Mouse (Mus musculus) neural tube, embryonic 14.5 days (tissue): ENCODE data around the gene Spire2. TPM values are rescaled to one million over a fixed set of nuclear protein-coding genes. Genes with fewer than 3 reads are reported as not detected.
"Not testable (repeated sequence)": the region's sequence is repeated elsewhere in the genome, so short reads cannot be mapped to it uniquely, and the experiment has no call there.

Source experiments
- ATAC-seq: fragments of 200-750 bp; cut with Nextera tagmentation; 2 replicates; pipeline ENCODE4 v1.8.0; 2017; ENCODE audit warnings: low read depth, mild to moderate bottlenecking, moderate TSS enrichment, moderate library complexity
- H3K27ac ChIP-seq: fragments of 300-500 bp; sonication (generic); 2 replicates; pipeline ENCODE4 v1.5.1; 2014; ENCODE audit warnings: low read depth, mild to moderate bottlenecking, control low read depth, low read length, moderate library complexity, mixed read lengths
- H3K27me3 ChIP-seq: fragments of 300-500 bp; sonication (generic); 2 replicates; pipeline ENCODE4 v1.6.1; 2014; ENCODE audit warnings: low read length; ENCODE audit not compliant: control insufficient read depth, insufficient read depth
- H3K36me3 ChIP-seq: fragments of 300-500 bp; sonication (generic); 2 replicates; pipeline ENCODE4 v1.6.1; 2014; ENCODE audit warnings: low read length, mixed read lengths; ENCODE audit not compliant: control insufficient read depth, insufficient read depth
- H3K4me1 ChIP-seq: fragments of 300-500 bp; sonication (generic); 2 replicates; pipeline ENCODE4 v1.6.1; 2014; ENCODE audit warnings: low read length; ENCODE audit not compliant: control insufficient read depth, insufficient read depth
- H3K4me2 ChIP-seq: fragments of 300-500 bp; sonication (generic); 2 replicates; pipeline ENCODE4 v1.6.1; 2014; ENCODE audit warnings: mild to moderate bottlenecking, low read depth, low read length, control low read depth
- H3K4me3 ChIP-seq: fragments of 300-500 bp; sonication (generic); 2 replicates; pipeline ENCODE4 v1.5.1; 2014; ENCODE audit warnings: low read depth, low read length, control low read depth, mixed read lengths
- H3K9ac ChIP-seq: fragments of 300-500 bp; sonication (generic); replicated peaks from 2 replicates; pipeline ENCODE4 v1.6.1; 2014; ENCODE audit warnings: low read depth, mild to moderate bottlenecking, control low read depth, low read length, mixed read lengths
- H3K9me3 ChIP-seq: fragments of 300-500 bp; sonication (generic); 2 replicates; pipeline ENCODE4 v1.6.1; 2016; ENCODE audit warnings: low read length; ENCODE audit not compliant: control insufficient read depth
- WGBS: fragments of 180-500 bp; shearing (Covaris S2); extraction: QIAGEN DNeasy Blood & Tissue Kit; methylation state at CpG from one replicate; pipeline ENCODE4 v1.1.7; 2014; 5-methylcytosine and 5-hydroxymethylcytosine counted together
- polyA plus RNA-seq: library from polyadenylated mRNA; unstranded; fragments of >200 nt; fragmentation: Nextera tagmentation; extraction: Ambion mirVana; gene quantifications from 2 replicates; pipeline ENCODE4 v1.2.1, GENCODE M21; 2014

The Spire2 gene
- polyA plus RNA-seq = 34.9 and 36.9 TPM in 2 replicates

DNA sequence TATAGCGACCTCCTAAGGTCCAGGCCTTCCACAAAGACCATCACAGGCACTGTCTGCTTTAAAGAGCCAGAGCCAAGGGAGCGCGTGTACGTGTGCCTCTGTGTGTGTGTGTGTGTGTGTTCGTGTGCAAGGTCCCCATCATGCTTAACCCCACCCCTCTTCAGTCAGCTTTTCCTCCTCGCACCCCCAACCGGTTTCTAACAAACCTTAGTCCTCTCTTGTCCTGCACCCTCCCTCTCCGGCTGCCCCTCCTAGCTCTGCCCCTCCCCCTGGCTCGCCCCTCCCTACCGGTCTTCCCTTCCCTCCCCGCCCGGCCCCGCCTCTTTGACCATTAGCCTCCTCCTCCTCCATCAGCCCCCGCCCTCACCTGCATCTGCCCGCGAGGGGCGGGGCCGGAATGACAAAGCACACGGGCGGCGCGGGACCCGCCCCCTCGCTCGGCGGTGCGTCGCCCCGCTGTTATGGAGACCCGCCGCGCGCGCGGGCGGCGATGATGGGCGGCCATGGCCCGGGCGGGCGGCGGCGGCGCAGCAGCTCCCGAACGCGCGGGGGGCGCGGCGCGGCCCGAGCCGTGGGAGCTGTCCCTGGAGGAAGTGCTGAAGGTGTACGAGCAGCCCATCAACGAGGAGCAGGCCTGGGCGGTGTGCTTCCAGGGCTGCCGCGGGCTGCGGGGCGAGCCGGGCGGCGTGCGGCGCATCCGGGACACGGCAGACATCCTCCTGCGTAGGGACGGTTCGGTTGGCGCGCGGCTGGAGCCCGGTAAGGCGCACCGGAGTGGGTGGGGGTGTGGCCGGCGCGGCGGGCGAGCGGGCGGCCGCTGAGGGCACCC, at the start of gene Spire2:
Spire2 (plus strand) TSS at position 452 of the 829 bp plus-strand sequence.
- Histone ChIP-seq H3K9ac (peak within 1 kb of the TSS; percentile 89), H3K4me3 (peak within 1 kb of the TSS; percentile 82), H3K4me1 (peaks cover 16% of the 10 kb centered on the region), H3K36me3 (no peaks in the 10 kb centered on the region), H3K27ac (peak within 1 kb of the TSS; percentile 95), H3K27me3 (no peaks in the 10 kb centered on the region), H3K4me2 (peak within 1 kb of the TSS; percentile 82), H3K9me3 (no peaks in the 10 kb centered on the region)
- under 1% methylated on average over 61 of the region's 85 CpGs for WGBS
- ATAC-seq = peak; percentile 88

DNA sequence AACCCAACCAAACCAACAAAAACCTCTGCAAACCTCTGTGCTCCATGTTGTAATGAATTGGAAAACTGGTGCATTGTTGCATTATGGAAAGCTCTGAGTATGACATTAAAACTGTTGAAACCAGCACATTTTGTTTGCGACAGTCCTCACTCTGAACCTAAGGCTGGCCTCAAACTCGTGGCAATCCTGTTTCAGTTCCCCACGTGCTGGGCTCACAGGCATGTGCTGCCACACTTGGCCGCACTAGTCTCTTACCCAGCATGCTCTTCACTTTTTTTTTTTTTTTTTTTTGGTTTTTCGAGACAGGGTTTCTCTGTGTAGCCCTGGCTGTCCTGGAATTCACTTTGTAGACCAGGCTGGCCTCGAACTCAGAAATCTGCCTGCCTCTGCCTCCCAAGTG, 49.5 kb upstream of the Spire2 start:
- H3K4me3 ChIP-seq, H3K36me3 ChIP-seq: not testable (repeated sequence)
- 89% methylated on average over 5 of the region's 6 CpGs for WGBS

DNA sequence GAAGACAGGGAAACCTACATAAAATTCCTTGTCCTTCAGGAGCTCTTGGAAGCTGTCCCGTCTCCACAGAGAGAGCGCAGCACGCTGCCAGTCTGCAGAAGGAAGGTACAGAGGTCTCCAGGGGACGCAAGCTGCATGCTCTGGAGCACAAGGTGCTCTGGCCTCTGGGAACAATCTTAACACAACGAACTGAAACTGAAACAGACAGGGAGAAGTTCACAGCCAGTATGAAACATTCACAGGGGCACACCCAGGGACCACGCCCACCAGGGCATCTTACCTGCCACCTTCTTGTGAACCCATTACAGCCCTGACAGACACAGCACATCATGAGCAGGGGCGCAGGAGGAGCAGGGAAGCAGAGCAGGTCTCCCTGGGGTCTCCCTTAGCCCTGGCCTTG, 48.5 kb upstream of the Spire2 start:
- Histone ChIP-seq H3K4me3 (no peak overlapping the region), H3K36me3 (no peaks in the 10 kb centered on the region), H3K27ac (no peak overlapping the region), H3K4me1 (no peaks in the 10 kb centered on the region), H3K9me3 (no peaks in the 10 kb centered on the region), H3K27me3 (no peaks in the 10 kb centered on the region), H3K4me2 (no peak overlapping the region), H3K9ac (no peak overlapping the region)
- ATAC-seq = no peak
- 91% methylated on average over 7 of the region's 7 CpGs for WGBS

More for the DNA sequence above, 49.5 kb upstream of the Spire2 start:
- H3K4me2 ChIP-seq, ATAC-seq, H3K9ac ChIP-seq, H3K4me1 ChIP-seq, H3K27ac ChIP-seq, H3K9me3 ChIP-seq, H3K27me3 ChIP-seq: not testable (repeated sequence)

DNA sequence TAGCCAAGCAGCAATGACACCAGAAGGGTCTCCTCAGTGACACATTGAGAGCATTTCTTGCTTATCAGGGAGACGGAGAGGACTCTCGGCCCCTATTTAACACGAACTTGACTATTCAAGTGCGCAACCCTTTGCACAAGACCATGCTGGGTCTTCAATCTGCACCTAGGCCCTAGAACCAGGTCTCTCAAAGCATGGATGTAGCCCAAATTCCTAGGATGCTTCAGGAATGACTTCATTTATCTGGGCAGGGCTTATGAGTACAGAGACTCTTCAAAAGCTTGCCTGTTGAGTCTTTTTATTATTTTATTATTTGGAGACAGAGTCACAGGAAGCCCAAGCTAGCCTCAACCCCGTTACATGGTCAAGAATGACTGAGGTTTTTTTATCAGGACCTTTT, 48.0 kb upstream of the Spire2 start:
- Histone ChIP-seq H3K9me3 (no peaks in the 10 kb centered on the region), H3K27me3 (no peaks in the 10 kb centered on the region), H3K27ac (no peak overlapping the region), H3K36me3 (no peaks in the 10 kb centered on the region), H3K4me3 (no peak overlapping the region), H3K4me1 (no peaks in the 10 kb centered on the region), H3K9ac (no peak overlapping the region), H3K4me2 (no peak overlapping the region)
- no peak for ATAC-seq
- 93% methylated on average over 5 of the region's 5 CpGs for WGBS

DNA sequence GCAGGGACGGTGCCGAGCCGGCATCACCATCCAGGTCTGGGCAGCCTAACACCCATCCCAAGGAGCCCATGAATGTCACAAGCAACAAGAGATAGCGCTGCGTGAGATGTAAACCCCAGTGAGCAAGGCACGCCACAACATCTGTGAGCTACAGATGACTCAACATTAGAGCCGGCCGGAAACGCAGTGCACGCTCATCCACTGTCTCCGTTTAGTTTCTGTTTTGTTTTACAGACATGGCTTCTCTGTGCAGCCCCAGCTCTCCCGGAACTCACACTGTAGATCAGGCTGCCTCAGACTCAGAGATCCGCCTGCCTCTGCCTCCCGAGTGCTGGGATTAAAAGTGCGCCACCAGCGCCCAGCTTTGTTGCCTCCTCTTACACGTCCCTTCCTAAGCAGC, 45.2 kb upstream of the Spire2 start:
- no peak overlapping the region for H3K4me2 ChIP-seq
- no peaks in the 10 kb centered on the region for H3K9me3 ChIP-seq
- no peak overlapping the region for H3K27ac ChIP-seq
- H3K27me3 ChIP-seq = no peaks in the 10 kb centered on the region
- WGBS = 97% methylated on average over 17 of the region's 17 CpGs
- no peak overlapping the region for H3K4me3 ChIP-seq
- ATAC-seq = no peak
- H3K4me1 ChIP-seq = no peaks in the 10 kb centered on the region
- H3K36me3 ChIP-seq = no peaks in the 10 kb centered on the region
- no peak overlapping the region for H3K9ac ChIP-seq

DNA sequence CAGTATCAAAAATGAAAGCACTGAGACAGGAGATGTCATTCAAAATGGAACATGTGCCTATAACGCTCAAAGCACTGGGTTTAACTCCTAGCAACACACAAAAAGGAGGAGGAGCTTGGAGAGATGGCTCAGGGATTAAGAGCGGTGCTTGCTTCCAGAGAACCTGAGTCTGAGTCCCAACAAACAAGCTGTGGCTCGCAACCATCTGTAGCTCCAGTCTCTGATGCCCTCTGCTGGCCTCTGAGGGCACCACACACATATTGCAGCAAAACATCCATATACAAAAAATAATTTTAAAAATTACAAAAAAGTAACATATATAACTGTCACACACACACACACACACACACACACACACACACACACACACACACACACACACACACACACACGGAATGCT, 42.3 kb upstream of the Spire2 start:
- no peak overlapping the region for H3K4me3 ChIP-seq
- H3K27ac ChIP-seq = no peak overlapping the region
- H3K4me1 ChIP-seq = no peaks in the 10 kb centered on the region
- no peak overlapping the region for H3K9ac ChIP-seq
- H3K9me3 ChIP-seq = no peaks in the 10 kb centered on the region
- no peaks in the 10 kb centered on the region for H3K27me3 ChIP-seq
- H3K36me3 ChIP-seq = no peaks in the 10 kb centered on the region
- H3K4me2 ChIP-seq = no peak overlapping the region
- WGBS = 74% methylated on average over 4 of the region's 4 CpGs
- no peak for ATAC-seq

DNA sequence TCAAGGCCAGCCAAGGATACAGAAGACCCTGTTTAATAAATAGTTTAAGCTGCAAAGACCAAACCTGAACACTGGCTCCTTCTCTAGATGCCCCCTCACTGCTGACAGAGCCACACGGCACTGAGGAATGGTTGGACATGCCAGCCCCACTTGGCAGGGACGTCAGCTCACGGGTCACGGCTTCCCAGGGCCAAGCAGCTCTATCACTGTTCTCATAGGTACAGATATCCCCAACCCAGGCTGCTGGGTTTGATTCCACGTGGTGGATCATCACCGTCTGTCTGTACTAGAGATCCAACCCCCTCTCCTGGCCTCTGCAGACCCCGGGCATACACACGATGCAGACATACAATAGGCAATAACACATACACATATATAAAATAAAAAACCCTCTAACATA, 41.8 kb upstream of the Spire2 start:
- no peak overlapping the region for H3K4me2 ChIP-seq
- H3K36me3 ChIP-seq = no peaks in the 10 kb centered on the region
- H3K9me3 ChIP-seq = no peaks in the 10 kb centered on the region
- no peak overlapping the region for H3K4me3 ChIP-seq
- no peak overlapping the region for H3K9ac ChIP-seq
- no peaks in the 10 kb centered on the region for H3K27me3 ChIP-seq
- 95% methylated on average over 8 of the region's 8 CpGs for WGBS
- ATAC-seq = no peak
- H3K4me1 ChIP-seq = no peaks in the 10 kb centered on the region
- no peak overlapping the region for H3K27ac ChIP-seq

DNA sequence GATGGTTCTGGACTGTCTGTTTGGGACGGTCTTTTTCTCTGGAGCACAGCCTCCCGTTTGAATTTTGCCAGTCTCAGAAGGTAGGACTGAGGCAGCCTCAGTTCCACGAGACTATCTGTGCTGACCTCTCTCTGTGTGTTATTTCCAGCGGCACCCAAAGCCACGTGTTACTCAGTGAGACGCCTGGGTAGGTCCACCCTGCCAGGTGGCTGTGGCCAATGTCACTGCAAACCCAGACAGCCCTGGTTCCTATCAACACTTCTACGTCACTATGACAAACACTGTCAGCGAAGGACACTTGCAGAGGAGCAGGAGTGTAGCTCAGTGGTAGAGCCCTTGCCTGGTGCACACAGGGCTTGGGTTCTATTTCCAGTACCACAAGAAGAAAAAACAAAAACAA, 40.8 kb upstream of the Spire2 start:
- Histone ChIP-seq H3K27me3 (no peaks in the 10 kb centered on the region), H3K4me3 (no peak overlapping the region), H3K27ac (no peak overlapping the region), H3K9ac (no peak overlapping the region), H3K36me3 (no peaks in the 10 kb centered on the region), H3K4me2 (no peak overlapping the region), H3K4me1 (no peaks in the 10 kb centered on the region), H3K9me3 (no peaks in the 10 kb centered on the region)
- ATAC-seq = no peak
- 94% methylated on average over 8 of the region's 8 CpGs for WGBS

DNA sequence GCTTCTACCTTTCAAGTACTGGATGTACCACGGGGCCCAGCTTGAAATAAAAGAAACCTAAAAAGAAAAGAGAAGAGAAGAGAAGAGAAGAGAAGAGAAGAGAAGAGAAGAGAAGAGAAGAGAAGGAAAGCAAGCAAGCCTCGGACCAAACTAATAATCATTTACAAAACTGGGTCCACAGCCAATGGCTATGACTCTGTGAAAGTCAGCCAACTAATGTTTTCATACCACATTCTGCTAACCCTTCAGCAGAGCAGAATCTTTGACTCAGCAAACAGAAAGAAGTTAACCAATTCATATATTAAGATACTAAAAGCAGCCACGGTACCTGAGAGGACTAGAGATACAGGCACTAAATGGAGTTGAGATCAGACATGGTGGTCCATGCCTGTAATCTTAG, 40.2 kb upstream of the Spire2 start:
- WGBS = 92% methylated on average over 3 of the region's 3 CpGs
- H3K4me3 ChIP-seq = no peak overlapping the region
- no peak overlapping the region for H3K27ac ChIP-seq
- H3K4me2 ChIP-seq = no peak overlapping the region
- ATAC-seq = no peak
- no peaks in the 10 kb centered on the region for H3K9me3 ChIP-seq
- no peaks in the 10 kb centered on the region for H3K36me3 ChIP-seq
- no peak overlapping the region for H3K9ac ChIP-seq
- H3K27me3 ChIP-seq = no peaks in the 10 kb centered on the region
- H3K4me1 ChIP-seq = no peaks in the 10 kb centered on the region
